Comparison of ENCODE assay signal across 8 mouse cellular contexts in genomic region chr17:35358763-35359469, GRCm38 (mm10). TPM values are rescaled to one million over a fixed set of nuclear protein-coding genes. Genes with fewer than 3 reads are reported as not detected.
DNase-seq lines count a peak whose midpoint lies in the region; ATAC-seq and TF ChIP-seq lines count a peak whose summit lies in the region.

No protein-coding gene starts in this region.

- in situ Hi-C loops in ES-E14 (cut with MboI; ENCODE audit: low sequenced_read_pairs in 2 of 2, unreplicated experiment in 2 of 2), result no loop called here

- DNase-seq in heart, postnatal 14 days, result no peak
- no peak for DNase-seq in ES-E14 (ENCODE audit: low read depth, low spot score)
- peak; percentile 13 for DNase-seq in liver, postnatal 0 days
- no peak for DNase-seq in adrenal gland, postnatal 25 days
- no peak for DNase-seq in layer of hippocampus, postnatal 14 days (ENCODE audit: low spot score in 2 of 2)
- no peak for DNase-seq in layer of hippocampus, postnatal 36 days

- TF ChIP-seq CTCF in liver, postnatal 0 days (IDR thresholded peaks at IDR 0.05; ENCODE audit: low read depth), result no peak

- ATAC-seq in heart, embryonic 12.5 days (ENCODE audit: insufficient number of reproducible peaks, low FRiP score), result 0 out of 2 replicates have a peak, but pooled peaks have one; percentile 11
- ATAC-seq in heart, embryonic 16.5 days (replicated peaks; ENCODE audit: extremely low read depth, insufficient read depth, low FRiP score), result no peak
- ATAC-seq in liver, postnatal 0 days, result no peak

- H3K9me3 ChIP-seq in heart, embryonic 12.5 days (replicated peaks), result peaks cover 10% of the 10 kb centered on the region
- 0 out of 2 replicates have a peak, but pooled peaks cover 4% of the 10 kb centered on the region for H3K9me3 ChIP-seq in ES-E14 (ENCODE audit: control insufficient read depth, insufficient read depth, low read depth, low read length)
- 0 out of 2 replicates have a peak, but pooled peaks cover 6% of the 10 kb centered on the region for H3K9me3 ChIP-seq in heart, embryonic 16.5 days (replicated peaks; ENCODE audit: control insufficient read depth, low read length)
- peaks cover 3% of the 10 kb centered on the region; the same call in 1 of the 2 replicates for H3K9me3 ChIP-seq in liver, postnatal 0 days (ENCODE audit: low read length)

- H3K36me3 ChIP-seq in heart, embryonic 12.5 days, result no peaks in the 10 kb centered on the region
- no peaks in the 10 kb centered on the region for H3K36me3 ChIP-seq in ES-E14 (ENCODE audit: control insufficient read depth, insufficient read depth, low read length, poor library complexity, severe bottlenecking)
- H3K36me3 ChIP-seq in heart, embryonic 16.5 days (ENCODE audit: control insufficient read depth, insufficient read depth), result no peaks in the 10 kb centered on the region
- H3K36me3 ChIP-seq in liver, postnatal 0 days (replicated peaks; ENCODE audit: insufficient read depth, low read length), result no peaks in the 10 kb centered on the region

- peak overlapping the region; percentile 67 for H3K4me2 ChIP-seq in heart, embryonic 12.5 days
- peak overlapping the region; percentile 74 for H3K4me2 ChIP-seq in heart, embryonic 16.5 days (ENCODE audit: low read depth, low read length)
- H3K4me2 ChIP-seq in liver, postnatal 0 days (ENCODE audit: low read depth, low read length), result peak overlapping the region; percentile 75

- H3K9ac ChIP-seq in heart, embryonic 12.5 days, result peak overlapping the region; percentile 57
- H3K9ac ChIP-seq in ES-E14 (ENCODE audit: insufficient read depth, low read depth, low read length, poor library complexity, severe bottlenecking), result peak overlapping the region; percentile 24
- H3K9ac ChIP-seq in heart, embryonic 16.5 days (ENCODE audit: low read length), result peak overlapping the region; percentile 48
- peak overlapping the region; percentile 26; the same call in 1 of the 2 replicates for H3K9ac ChIP-seq in liver, postnatal 0 days (replicated peaks)

- WGBS in heart, embryonic 12.5 days, result 7% methylated on average over 38 of the region's 38 CpGs
- 9% methylated on average over 38 of the region's 38 CpGs for WGBS in heart, embryonic 16.5 days
- WGBS in liver, postnatal 0 days (ENCODE audit: insufficient replicate concordance), result 12% methylated on average over 32 of the region's 38 CpGs

- H3K27me3 ChIP-seq in heart, embryonic 12.5 days (replicated peaks), result peaks cover 12% of the 10 kb centered on the region
- H3K27me3 ChIP-seq in heart, embryonic 16.5 days (ENCODE audit: control insufficient read depth, insufficient read depth, low read length), result peaks cover 2% of the 10 kb centered on the region; the same call in 1 of the 2 replicates
- H3K27me3 ChIP-seq in liver, postnatal 0 days (ENCODE audit: insufficient read depth, low read length), result peaks cover 12% of the 10 kb centered on the region; the same call in 1 of the 2 replicates

- intact Hi-C loops in heart, postnatal 14 days (cut with DNase I), result loop anchor here (1.0 kb wide), 1 partner anchor 40 kb away; no protein-coding TSS in a partner anchor

- no peak overlapping the region for H3K27ac ChIP-seq in heart, embryonic 12.5 days (ENCODE audit: poor library complexity, severe bottlenecking)
- no peak overlapping the region for H3K27ac ChIP-seq in ES-E14 (ENCODE audit: insufficient read depth, low read depth, low read length, poor library complexity, severe bottlenecking)
- H3K27ac ChIP-seq in heart, embryonic 16.5 days (ENCODE audit: low read length), result no peak overlapping the region
- H3K27ac ChIP-seq in liver, postnatal 0 days (ENCODE audit: low read depth), result no peak overlapping the region

- peak overlapping the region; percentile 46 for H3K4me3 ChIP-seq in heart, embryonic 12.5 days
- peak overlapping the region; percentile 66 to 67 for H3K4me3 ChIP-seq in ES-E14 (ENCODE audit: insufficient read depth in 1 of 2, low read depth in 1 of 2, low read length in 2 of 2, poor library complexity in 1 of 2, severe bottlenecking in 1 of 2)
- H3K4me3 ChIP-seq in heart, embryonic 16.5 days (ENCODE audit: low read length), result peak overlapping the region; percentile 51
- peak overlapping the region; percentile 46 for H3K4me3 ChIP-seq in liver, postnatal 0 days (ENCODE audit: low read depth, low read length)

- H3K4me1 ChIP-seq in heart, embryonic 12.5 days (replicated peaks), result peaks cover 17% of the 10 kb centered on the region
- H3K4me1 ChIP-seq in ES-E14 (ENCODE audit: control insufficient read depth in 2 of 2, insufficient read depth in 2 of 2, low read length in 2 of 2, poor library complexity in 1 of 2), result no peaks in the 10 kb centered on the region; a peak in 1 of 4 replicates
- 0 out of 2 replicates have a peak, but pooled peaks cover 5% of the 10 kb centered on the region for H3K4me1 ChIP-seq in heart, embryonic 16.5 days (ENCODE audit: control insufficient read depth, insufficient read depth, low read length)
- peaks cover 3% of the 10 kb centered on the region; the same call in 1 of the 2 replicates for H3K4me1 ChIP-seq in liver, postnatal 0 days (ENCODE audit: insufficient read depth)

- no peak for TF ChIP-seq EP300 in liver, postnatal 0 days (IDR thresholded peaks at IDR 0.05; ENCODE audit: low read depth)

TF ChIP-seq in ES-E14, 5 proteins besides CTCF, POLR2A, EP300 and RAD21:
- TF ChIP-seq CHD2 (IDR thresholded peaks at IDR 0.05; ENCODE audit: low read depth, low read length) (no peak), HCFC1 (IDR thresholded peaks at IDR 0.05; ENCODE audit: borderline replicate concordance, insufficient read depth, low read length) (no peak), ZC3H11A (IDR thresholded peaks at IDR 0.05; ENCODE audit: borderline replicate concordance, low read depth, low read length) (no peak), ZNF384 (IDR thresholded peaks at IDR 0.05; ENCODE audit: low read depth, low read length) (no peak), MAFK (IDR thresholded peaks at IDR 0.05; ENCODE audit: insufficient read depth, low read depth, low read length) (no peak)

RNA-seq across cellular contexts. Expression of gene H2-Q2, which starts 16.9 kb away (rescaled TPM):
- polyA plus RNA-seq in heart, embryonic 12.5 days (2016; fragmentation: Nextera tagmentation; extraction: Ambion mirVana), result 4.1 and 5.0 TPM in 2 replicates
- 1 to 10 TPM; 1.1 to 3.7 TPM for total RNA-seq in heart, postnatal 14 days (2021)
- 0.67 and 1.4 TPM in 2 replicates for total RNA-seq in ES-E14 (2012; rRNA removed)
- polyA plus RNA-seq in heart, embryonic 16.5 days (2015; fragmentation: Nextera tagmentation; extraction: Ambion mirVana), result 0.82 and 2.1 TPM in 2 replicates
- polyA plus RNA-seq in liver, postnatal 0 days (2015; fragmentation: Nextera tagmentation; extraction: Ambion mirVana), result 4.9 and 5.3 TPM in 2 replicates
- total RNA-seq in adrenal gland, postnatal 25 days (2021), result 1.1 TPM in 1 of 2 replicates, not detected in the other
- under 1 TPM; 0.52 to 0.74 TPM for total RNA-seq in layer of hippocampus, postnatal 14 days (2021)
- under 1 TPM in 1 of 2 experiments, not detected in 1; 0.37 TPM for total RNA-seq in layer of hippocampus, postnatal 36 days (2021)

RNA-seq across cellular contexts. Expression of gene H2-Q4, which starts 20.5 kb away (rescaled TPM):
- 1.9 and 2.5 TPM in 2 replicates for polyA plus RNA-seq in heart, embryonic 12.5 days (2016; fragmentation: Nextera tagmentation; extraction: Ambion mirVana)
- total RNA-seq in heart, postnatal 14 days (2021), result 1 to 10 TPM; 9.2 to 9.8 TPM
- 9.1 and 19.9 TPM in 2 replicates for total RNA-seq in ES-E14 (2012; rRNA removed)
- 3.2 and 4.1 TPM in 2 replicates for polyA plus RNA-seq in heart, embryonic 16.5 days (2015; fragmentation: Nextera tagmentation; extraction: Ambion mirVana)
- 4.1 and 5.6 TPM in 2 replicates for polyA plus RNA-seq in liver, postnatal 0 days (2015; fragmentation: Nextera tagmentation; extraction: Ambion mirVana)
- total RNA-seq in adrenal gland, postnatal 25 days (2021), result 16.5 and 20.9 TPM in 2 replicates
- total RNA-seq in layer of hippocampus, postnatal 14 days (2021), result 1 to 10 TPM; 1.1 to 1.8 TPM
- 1 to 10 TPM; 1.3 to 2.5 TPM for total RNA-seq in layer of hippocampus, postnatal 36 days (2021)

RNA-seq across cellular contexts. Expression of gene H2-Q1, which starts 38.7 kb away (rescaled TPM):
- 0.08 and 0.14 TPM in 2 replicates for polyA plus RNA-seq in heart, embryonic 12.5 days (2016; fragmentation: Nextera tagmentation; extraction: Ambion mirVana)
- 1 to 10 TPM in 1 of 2 experiments, under 1 TPM in 1; 0.57 to 1.2 TPM for total RNA-seq in heart, postnatal 14 days (2021)
- total RNA-seq in ES-E14 (2012; rRNA removed), result 0.11 TPM in 1 of 2 replicates, not detected in the other
- not detected in 2 replicates for polyA plus RNA-seq in heart, embryonic 16.5 days (2015; fragmentation: Nextera tagmentation; extraction: Ambion mirVana)
- polyA plus RNA-seq in liver, postnatal 0 days (2015; fragmentation: Nextera tagmentation; extraction: Ambion mirVana), result 0.07 and 0.17 TPM in 2 replicates
- 0.90 and 2.0 TPM in 2 replicates for total RNA-seq in adrenal gland, postnatal 25 days (2021)
- under 1 TPM; 0.21 to 0.25 TPM for total RNA-seq in layer of hippocampus, postnatal 14 days (2021)
- under 1 TPM in 1 of 2 experiments, not detected in 1; 0.20 TPM for total RNA-seq in layer of hippocampus, postnatal 36 days (2021)
